Mouse (Mus musculus): ENCODE measurements at regions not wholly inside any gene's neighbourhood (a gene's known extent, or its start where the extent isn't known, plus 50 kb on each side); places are given as distances from the start of the nearest gene placed in this dataset.

GRCm38 (mm10) chr4:152999526-152999925 lies 483.1 kb downstream of the Ajap1 start:
- Histone ChIP-seq H3K4me1 (peaks cover 5% of the 10 kb centered on the region; the same call in 1 of the 2 replicates), H3K9me3 (no peaks in the 10 kb centered on the region), H3K27ac (replicated peaks) (no peak overlapping the region), H3K36me3 (no peaks in the 10 kb centered on the region), H3K4me3 (no peak overlapping the region), H3K27me3 (no peaks in the 10 kb centered on the region), H3K4me2 (replicated peaks) (no peak overlapping the region), H3K9ac (replicated peaks) (no peak overlapping the region)
- WGBS: 36% methylated on average over 18 of the region's 18 CpGs
- ATAC-seq (replicated peaks): no peak

GRCm38 (mm10) chr4:152997251-152997650 lies 485.4 kb downstream of the Ajap1 start:
- Histone ChIP-seq H3K27ac (replicated peaks) (no peak overlapping the region), H3K9me3 (no peaks in the 10 kb centered on the region), H3K36me3 (no peaks in the 10 kb centered on the region), H3K4me2 (replicated peaks) (no peak overlapping the region), H3K4me3 (no peak overlapping the region), H3K4me1 (peaks cover 5% of the 10 kb centered on the region; the same call in 1 of the 2 replicates), H3K9ac (replicated peaks) (no peak overlapping the region), H3K27me3 (no peaks in the 10 kb centered on the region)
- 90% methylated on average over 5 of the region's 5 CpGs for WGBS
- no peak for ATAC-seq (replicated peaks)

GRCm38 (mm10) chr4:152996641-152997040 lies 486.0 kb downstream of the Ajap1 start:
- H3K4me2 ChIP-seq (replicated peaks): no peak overlapping the region
- H3K9me3 ChIP-seq: no peaks in the 10 kb centered on the region
- no peak overlapping the region for H3K27ac ChIP-seq (replicated peaks)
- no peak overlapping the region for H3K4me3 ChIP-seq
- no peaks in the 10 kb centered on the region for H3K27me3 ChIP-seq
- H3K9ac ChIP-seq (replicated peaks): no peak overlapping the region
- no peak for ATAC-seq (replicated peaks)
- no peaks in the 10 kb centered on the region for H3K36me3 ChIP-seq
- WGBS: 79% methylated on average over 2 of the region's 2 CpGs
- peaks cover 5% of the 10 kb centered on the region; the same call in 1 of the 2 replicates for H3K4me1 ChIP-seq

- Histone ChIP-seq H3K4me2 (replicated peaks) (no peak overlapping the region), H3K9me3 (no peaks in the 10 kb centered on the region), H3K4me3 (no peak overlapping the region), H3K27ac (replicated peaks) (no peak overlapping the region), H3K4me1 (peaks cover 8% of the 10 kb centered on the region), H3K27me3 (no peaks in the 10 kb centered on the region), H3K36me3 (no peaks in the 10 kb centered on the region), H3K9ac (replicated peaks) (no peak overlapping the region)
- WGBS: 69% methylated on average over 5 of the region's 5 CpGs
- no peak for ATAC-seq (replicated peaks)
Observed at GRCm38 (mm10) chr4:152995052-152995595, 487.5 kb downstream of the Ajap1 start.

GRCm38 (mm10) chr4:152994206-152994605 lies 488.4 kb downstream of the Ajap1 start:
- peaks cover 6% of the 10 kb centered on the region; the same call in 1 of the 2 replicates for H3K4me1 ChIP-seq
- no peak overlapping the region for H3K4me2 ChIP-seq (replicated peaks)
- no peaks in the 10 kb centered on the region for H3K9me3 ChIP-seq
- ATAC-seq (replicated peaks): no peak
- no peak overlapping the region for H3K4me3 ChIP-seq
- H3K27ac ChIP-seq (replicated peaks): no peak overlapping the region
- no peak overlapping the region for H3K9ac ChIP-seq (replicated peaks)
- H3K36me3 ChIP-seq: no peaks in the 10 kb centered on the region
- WGBS: 79% methylated on average over 3 of the region's 3 CpGs
- H3K27me3 ChIP-seq: no peaks in the 10 kb centered on the region

- WGBS: 67% methylated on average over 5 of the region's 5 CpGs
- Histone ChIP-seq H3K4me1 (peaks cover 6% of the 10 kb centered on the region; the same call in 1 of the 2 replicates), H3K27me3 (no peaks in the 10 kb centered on the region), H3K4me2 (replicated peaks) (no peak overlapping the region), H3K9ac (replicated peaks) (no peak overlapping the region), H3K36me3 (no peaks in the 10 kb centered on the region), H3K9me3 (no peaks in the 10 kb centered on the region), H3K27ac (replicated peaks) (no peak overlapping the region), H3K4me3 (no peak overlapping the region)
- 0 out of 2 replicates have a peak, but pooled peaks have one; percentile 35 for ATAC-seq (replicated peaks)
Observed at GRCm38 (mm10) chr4:152990266-152990665, 492.3 kb downstream of the Ajap1 start.

GRCm38 (mm10) chr4:152987726-152988125 lies 494.9 kb downstream of the Ajap1 start:
- Histone ChIP-seq H3K9ac (replicated peaks) (no peak overlapping the region), H3K27ac (replicated peaks) (no peak overlapping the region), H3K4me3 (no peak overlapping the region), H3K4me2 (replicated peaks) (no peak overlapping the region), H3K4me1 (peaks cover 6% of the 10 kb centered on the region; the same call in 1 of the 2 replicates), H3K36me3 (no peaks in the 10 kb centered on the region), H3K27me3 (no peaks in the 10 kb centered on the region), H3K9me3 (no peaks in the 10 kb centered on the region)
- 82% methylated on average over 4 of the region's 4 CpGs for WGBS
- no peak for ATAC-seq (replicated peaks)

- no peaks in the 10 kb centered on the region for H3K36me3 ChIP-seq
- WGBS: 76% methylated on average over 8 of the region's 8 CpGs
- H3K9me3 ChIP-seq: no peaks in the 10 kb centered on the region
- no peak overlapping the region for H3K4me2 ChIP-seq (replicated peaks)
- H3K27ac ChIP-seq (replicated peaks): no peak overlapping the region
- no peak overlapping the region for H3K4me3 ChIP-seq
- no peaks in the 10 kb centered on the region for H3K4me1 ChIP-seq
- no peak for ATAC-seq (replicated peaks)
- H3K27me3 ChIP-seq: no peaks in the 10 kb centered on the region
- no peak overlapping the region for H3K9ac ChIP-seq (replicated peaks)
Observed at GRCm38 (mm10) chr4:152975012-152975675, 497.5 kb upstream of the Kcnab2 start.

- no peak overlapping the region for H3K9ac ChIP-seq (replicated peaks)
- peaks cover 7% of the 10 kb centered on the region for H3K4me1 ChIP-seq
- H3K27ac ChIP-seq (replicated peaks): no peak overlapping the region
- H3K4me2 ChIP-seq (replicated peaks): no peak overlapping the region
- no peak overlapping the region for H3K4me3 ChIP-seq
- no peaks in the 10 kb centered on the region for H3K27me3 ChIP-seq
- ATAC-seq (replicated peaks): no peak
- 85% methylated on average over 6 of the region's 6 CpGs for WGBS
- H3K9me3 ChIP-seq: no peaks in the 10 kb centered on the region
- H3K36me3 ChIP-seq: no peaks in the 10 kb centered on the region
Observed at GRCm38 (mm10) chr4:152963001-152963400, 485.3 kb upstream of the Kcnab2 start.

- H3K4me1 ChIP-seq: peaks cover 7% of the 10 kb centered on the region
- H3K4me2 ChIP-seq (replicated peaks): no peak overlapping the region
- no peak for ATAC-seq (replicated peaks)
- no peak overlapping the region for H3K9ac ChIP-seq (replicated peaks)
- H3K4me3 ChIP-seq: no peak overlapping the region
- H3K9me3 ChIP-seq: no peaks in the 10 kb centered on the region
- no peaks in the 10 kb centered on the region for H3K36me3 ChIP-seq
- H3K27ac ChIP-seq (replicated peaks): no peak overlapping the region
- H3K27me3 ChIP-seq: no peaks in the 10 kb centered on the region
Observed at GRCm38 (mm10) chr4:152962165-152962564, 484.5 kb upstream of the Kcnab2 start.

GRCm38 (mm10) chr4:152961677-152962076 lies 484.0 kb upstream of the Kcnab2 start:
- no peak overlapping the region for H3K4me2 ChIP-seq (replicated peaks)
- no peak overlapping the region for H3K9ac ChIP-seq (replicated peaks)
- no peak for ATAC-seq (replicated peaks)
- peaks cover 7% of the 10 kb centered on the region for H3K4me1 ChIP-seq
- H3K27me3 ChIP-seq: no peaks in the 10 kb centered on the region
- 96% methylated on average over 4 of the region's 4 CpGs for WGBS
- no peak overlapping the region for H3K27ac ChIP-seq (replicated peaks)
- no peak overlapping the region for H3K4me3 ChIP-seq
- no peaks in the 10 kb centered on the region for H3K36me3 ChIP-seq
- H3K9me3 ChIP-seq: no peaks in the 10 kb centered on the region

- H3K27me3 ChIP-seq: no peaks in the 10 kb centered on the region
- H3K4me2 ChIP-seq (replicated peaks): no peak overlapping the region
- H3K9me3 ChIP-seq: no peaks in the 10 kb centered on the region
- no peak overlapping the region for H3K4me3 ChIP-seq
- WGBS: 51% methylated on average over 12 of the region's 12 CpGs
- H3K27ac ChIP-seq (replicated peaks): no peak overlapping the region
- ATAC-seq (replicated peaks): no peak
- no peak overlapping the region for H3K9ac ChIP-seq (replicated peaks)
- no peaks in the 10 kb centered on the region for H3K36me3 ChIP-seq
- peaks cover 7% of the 10 kb centered on the region for H3K4me1 ChIP-seq
Observed at GRCm38 (mm10) chr4:152959627-152960230, 482.1 kb upstream of the Kcnab2 start.

Data from forebrain, embryonic 15.5 days (tissue).